Mouse (Mus musculus): Measurements from ENCODE around the gene Chic2.
A peak's percentile ranks its signal among the peaks of the same experiment; 100 is the strongest.

Gene Chic2

DNA sequence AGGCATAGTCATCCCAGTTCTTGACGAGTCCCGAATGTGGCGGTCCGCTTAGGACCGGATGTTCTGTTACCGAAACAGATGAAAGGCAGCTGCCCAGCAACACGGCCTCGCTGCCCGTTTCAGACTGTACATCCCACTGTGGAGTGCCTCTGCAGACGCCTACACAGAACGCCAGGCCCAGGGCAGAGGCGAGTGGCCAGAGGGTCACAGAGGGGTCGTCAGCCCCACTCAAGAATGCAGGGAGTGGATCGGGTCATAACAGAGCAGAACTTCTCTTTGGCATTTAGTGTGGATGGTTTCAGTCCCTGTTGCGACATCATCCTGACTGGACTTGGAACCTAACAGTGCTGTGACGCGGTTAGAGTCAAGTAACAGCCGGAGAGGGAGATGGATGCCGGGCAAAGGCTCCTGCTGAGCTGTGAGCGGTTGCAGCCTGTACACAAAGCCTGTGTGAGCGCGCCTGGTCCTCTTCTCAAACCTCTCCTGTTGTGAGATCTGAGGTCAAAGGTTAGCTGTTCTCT lies 70.5 kb downstream of the Chic2 start:
- DNase-seq = no peak

DNA sequence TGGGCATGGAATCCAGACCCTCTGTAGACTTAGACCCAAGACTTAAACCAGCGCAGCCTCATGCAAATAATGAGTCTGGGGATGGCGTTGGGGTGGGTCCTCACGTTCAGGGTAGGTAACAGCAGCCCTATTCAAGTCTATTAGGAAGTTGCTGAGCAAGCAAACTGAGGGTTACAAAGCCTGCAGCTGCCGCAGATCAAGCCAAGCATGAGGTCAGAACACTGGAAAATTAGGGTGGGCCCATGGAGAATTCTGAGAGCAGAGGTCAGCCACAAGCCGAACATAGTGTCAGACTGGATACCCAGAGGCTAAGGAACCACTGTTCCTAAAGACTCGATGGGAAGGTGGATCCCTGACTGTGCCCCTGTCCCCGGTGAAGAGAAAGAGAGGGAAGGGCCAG lies 73.2 kb downstream of the Chic2 start:
- no peak for DNase-seq

DNA sequence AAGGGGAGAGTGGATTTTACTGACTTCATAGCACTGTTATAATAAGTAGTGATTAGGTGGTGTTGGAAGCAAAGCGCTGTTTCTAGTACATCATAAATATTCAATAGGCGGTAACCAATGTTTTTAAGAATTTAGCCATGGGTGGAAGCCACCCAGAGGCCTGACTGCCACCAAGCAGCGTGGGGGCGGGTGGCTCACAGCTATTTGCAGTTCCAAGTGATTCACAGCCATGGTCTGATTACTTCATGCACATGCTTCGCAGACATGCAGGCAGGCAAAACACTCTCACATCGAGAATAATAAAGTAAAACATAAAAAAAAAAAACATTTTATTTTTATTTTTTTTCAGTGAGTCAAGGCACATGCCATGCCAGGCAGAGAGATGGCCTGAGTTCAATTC lies 75.2 kb downstream of the Chic2 start:
- DNase-seq = no peak

DNA sequence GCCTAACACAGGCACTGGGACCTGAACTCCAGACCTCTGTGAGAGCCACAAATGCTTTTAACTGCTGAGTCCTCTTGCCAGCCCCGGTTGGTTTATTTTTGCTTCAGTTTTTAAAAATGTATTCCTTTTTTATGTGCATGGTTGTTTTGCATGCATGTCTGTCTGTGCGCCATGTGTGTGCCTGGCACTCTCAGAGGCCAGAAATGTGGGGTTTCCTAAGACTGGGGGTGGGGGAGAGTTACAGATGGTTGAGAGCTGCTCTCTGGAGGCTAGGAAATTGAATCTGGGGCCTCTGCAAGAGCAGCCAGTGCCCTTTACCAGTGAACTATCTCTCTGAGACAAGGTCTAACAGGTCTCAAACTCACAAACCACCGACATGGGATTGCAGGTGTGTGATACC lies 76.7 kb downstream of the Chic2 start:
- DNase-seq = no peak

DNA sequence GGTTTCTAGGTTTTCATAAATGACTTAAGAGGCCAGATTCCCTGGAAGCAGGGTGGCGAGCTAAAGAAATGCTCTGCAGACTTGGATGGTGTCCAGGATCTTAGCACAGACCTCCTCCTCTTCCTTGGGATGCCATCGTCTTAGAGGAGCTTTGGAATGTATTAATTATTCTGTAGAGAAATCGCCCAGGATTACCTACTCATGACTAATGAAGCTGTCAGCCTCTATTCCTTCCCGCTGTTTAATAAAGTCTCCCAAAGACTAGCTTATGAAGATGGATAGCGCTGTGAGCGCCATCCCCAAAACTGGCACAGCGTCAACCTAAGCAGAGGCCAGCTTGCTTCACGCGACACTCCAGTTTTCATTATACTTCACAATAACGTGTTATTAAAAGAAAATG lies 77.7 kb downstream of the Chic2 start:
- DNase-seq = no peak

DNA sequence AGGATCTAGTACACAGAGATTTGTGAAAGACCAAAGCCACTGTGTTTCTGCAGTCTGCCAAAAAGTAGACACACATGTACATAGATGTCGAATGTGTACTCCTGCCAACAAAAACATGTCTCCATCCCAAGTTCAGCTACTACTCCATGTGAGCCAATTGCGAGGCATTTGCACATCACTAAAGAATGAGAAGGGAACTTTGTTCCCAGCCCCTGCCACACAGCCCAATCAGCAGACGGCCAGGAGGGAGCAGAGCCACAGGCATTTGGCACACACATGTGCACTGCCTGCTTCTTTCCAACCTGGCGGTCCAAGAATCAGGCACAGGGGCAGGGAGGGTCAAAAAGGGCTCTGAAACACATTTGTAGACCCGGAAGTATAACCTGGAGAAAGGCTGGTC lies 81.8 kb downstream of the Chic2 start:
- DNase-seq = no peak

DNA sequence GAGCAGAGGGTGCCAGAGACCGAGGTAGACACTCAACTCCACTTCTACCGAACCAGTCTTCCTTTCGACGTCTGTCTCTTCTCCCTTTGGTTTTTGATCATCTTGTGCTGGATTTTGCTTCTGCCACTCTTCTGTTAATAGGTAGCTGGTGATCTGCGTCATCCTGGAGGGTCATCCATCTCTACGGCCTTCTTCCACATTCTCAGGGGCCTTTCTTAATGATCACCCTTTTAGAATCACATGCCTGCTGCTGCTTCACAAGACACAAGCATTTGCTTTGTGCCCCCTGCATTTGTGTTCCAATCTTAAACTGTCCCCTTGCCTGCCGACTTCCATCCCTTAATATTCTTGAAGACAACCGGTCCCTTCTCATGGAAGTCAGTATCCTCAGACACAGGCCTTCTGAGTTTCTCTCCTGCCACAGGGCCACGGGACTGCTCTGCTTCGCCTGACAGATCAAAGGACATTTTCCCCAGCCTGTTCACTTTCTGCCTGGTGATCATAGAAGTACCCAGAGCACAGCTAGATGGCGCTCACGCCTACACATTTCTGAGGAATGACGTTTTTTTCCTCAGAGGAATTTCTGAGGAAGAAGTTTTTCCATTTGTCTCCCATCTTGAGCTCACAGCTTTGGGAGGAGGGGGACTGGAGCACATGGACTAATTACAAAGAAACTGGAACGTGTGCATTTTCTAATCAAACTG lies 83.6 kb downstream of the Chic2 start:
- no peak for DNase-seq

DNA sequence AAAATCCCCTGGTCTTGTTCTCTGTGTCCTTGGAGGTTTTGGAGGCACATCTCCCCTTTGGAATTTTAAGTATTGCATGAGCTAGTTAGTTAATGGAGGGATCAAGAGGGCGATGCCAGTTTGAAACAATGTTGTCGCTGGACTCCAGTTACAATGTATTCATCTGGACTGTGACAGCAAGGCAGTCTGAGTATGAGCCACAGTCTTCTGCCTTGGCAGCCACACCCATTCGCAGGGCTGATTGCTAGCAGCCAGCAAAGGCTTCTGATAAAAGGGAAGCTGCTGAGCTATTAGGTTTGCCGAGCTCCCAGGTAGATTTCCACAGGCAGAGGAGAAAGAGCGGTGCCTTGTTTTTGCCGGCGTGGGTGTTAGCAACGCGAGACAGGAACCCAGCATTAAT lies 84.3 kb downstream of the Chic2 start:
- DNase-seq = no peak

DNA sequence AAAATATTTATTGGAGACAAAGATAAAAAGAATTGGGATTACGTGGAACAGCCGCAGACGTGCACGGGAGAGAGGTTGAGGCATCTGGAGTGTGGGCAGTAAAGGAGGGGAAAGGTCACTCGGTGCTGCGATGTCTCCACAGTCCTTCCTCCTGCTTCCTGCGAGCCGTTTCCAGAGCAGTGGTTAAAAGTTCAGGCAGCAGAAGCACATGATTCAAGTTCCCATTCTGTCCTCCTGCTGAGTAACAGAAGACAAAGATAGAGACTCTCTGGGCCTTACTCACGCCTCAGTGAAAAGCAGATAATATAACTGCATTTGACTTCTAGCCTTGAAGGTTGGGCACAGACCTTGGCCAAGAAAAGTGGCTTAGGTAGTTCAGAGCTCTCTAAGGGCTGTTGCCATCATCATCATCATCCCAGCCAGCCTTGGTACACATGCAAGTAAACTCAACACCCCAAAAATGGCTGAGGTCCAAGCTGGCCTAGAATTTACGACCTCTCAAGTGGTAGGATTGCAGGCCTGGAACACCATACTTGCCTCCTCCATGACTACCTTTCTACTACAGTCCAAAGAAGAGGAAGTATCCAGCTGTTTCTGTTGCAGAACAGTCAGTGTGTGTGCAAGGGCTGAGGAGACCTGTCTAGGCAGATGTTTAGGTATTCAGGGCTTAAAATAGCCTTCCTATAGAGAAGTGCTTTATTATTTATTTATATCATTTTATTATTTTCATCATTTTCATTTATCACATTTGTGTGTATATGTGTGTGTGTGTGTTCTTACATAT lies 87.1 kb downstream of the Chic2 start:
- no peak for DNase-seq

DNA sequence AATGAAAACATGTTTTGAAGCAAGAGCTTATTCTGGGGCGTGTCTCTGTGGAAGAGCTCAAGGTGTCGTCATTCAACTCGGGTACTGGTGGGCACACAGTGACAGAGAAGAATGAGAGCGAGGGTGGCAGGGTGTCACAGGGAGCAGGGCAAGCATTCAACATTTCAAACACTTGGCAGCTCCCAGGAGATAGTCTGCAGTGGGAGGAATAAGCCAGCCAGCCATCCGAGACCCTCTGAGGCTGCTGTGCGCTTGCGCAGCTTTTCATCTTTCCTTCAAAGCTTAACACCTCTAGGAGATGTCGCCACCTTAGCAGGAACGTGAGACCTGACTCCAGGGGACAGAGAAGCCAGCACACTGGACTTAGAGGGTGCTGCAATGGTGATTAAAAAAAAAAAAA lies 88.2 kb downstream of the Chic2 start:
- DNase-seq = no peak

DNA sequence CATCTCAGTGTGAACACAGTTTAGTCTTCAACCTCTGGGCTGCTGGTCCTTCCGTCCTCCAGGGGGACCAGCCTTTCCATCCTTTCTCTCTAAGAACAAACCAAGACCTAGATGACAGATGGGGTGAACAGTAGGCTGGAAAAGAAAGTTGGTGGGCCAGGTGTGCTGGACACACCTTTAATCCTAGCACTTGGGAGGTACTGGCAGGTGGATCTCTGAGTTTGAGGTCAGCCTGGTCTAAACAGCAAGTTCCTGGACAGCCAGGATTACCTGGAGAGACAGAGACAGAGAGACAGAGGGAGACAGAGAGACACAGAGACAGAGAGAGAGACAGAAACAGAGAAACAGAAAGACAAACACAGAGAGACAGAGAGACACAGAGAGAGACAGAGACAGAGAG lies 89.0 kb downstream of the Chic2 start:
- no peak for DNase-seq

DNA sequence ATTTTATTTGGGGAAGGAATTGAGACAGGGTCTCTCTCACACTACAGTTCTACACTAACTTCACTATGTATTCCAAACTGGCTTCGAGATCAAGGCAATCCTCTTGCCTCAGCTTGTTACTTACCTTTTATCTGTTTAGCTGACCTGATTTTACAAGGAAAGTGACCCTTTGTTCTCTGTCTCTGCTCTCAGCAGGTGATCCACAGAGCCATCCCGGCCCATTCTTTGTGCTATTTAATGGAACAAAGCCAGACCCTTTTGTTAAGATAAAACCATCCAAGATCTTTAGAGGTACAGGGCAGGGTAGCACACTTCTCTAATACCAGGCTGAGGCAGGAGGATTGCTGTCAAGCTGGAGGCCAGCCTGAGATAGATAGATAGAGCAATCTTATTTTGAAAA lies 91.6 kb downstream of the Chic2 start:
- no peak for DNase-seq

DNA sequence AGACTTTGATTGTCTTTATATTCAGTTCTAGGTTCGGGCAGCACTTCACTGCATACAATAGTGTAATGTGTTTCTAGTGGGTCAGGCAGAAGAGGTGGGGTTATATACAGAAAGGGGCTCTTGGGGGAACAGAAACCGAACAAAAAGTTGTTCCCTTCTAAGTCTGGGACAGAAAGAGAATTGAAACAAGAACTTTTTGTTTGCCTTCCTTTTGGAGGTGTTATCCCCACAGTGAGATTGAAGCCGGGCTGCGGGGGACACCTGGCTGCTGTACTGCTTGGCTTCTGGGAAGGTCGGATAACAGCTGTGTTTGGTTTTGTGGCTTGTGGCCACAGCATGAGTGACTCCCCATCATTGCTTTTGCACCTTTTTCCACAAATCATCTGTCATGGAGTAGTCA lies 93.2 kb downstream of the Chic2 start:
- DNase-seq = no peak

DNA sequence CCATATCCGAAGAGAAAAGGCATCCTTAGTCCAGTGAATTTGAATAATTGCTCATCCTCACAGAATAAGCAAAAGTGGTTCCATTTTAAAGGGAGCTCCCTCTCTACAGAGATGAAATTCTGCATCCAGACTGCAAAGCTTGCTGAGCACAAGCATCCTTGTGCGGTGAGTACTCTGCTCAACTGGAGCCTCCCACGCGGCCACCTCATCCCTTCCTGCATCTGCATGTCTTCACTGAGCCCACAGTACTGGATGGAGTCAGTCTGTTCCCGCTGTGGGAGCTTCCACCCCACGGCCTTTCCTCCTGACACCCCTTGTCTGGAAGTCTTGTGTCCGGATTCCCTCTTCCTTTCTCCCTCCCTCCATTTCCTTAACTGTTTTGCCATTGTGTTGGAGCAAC lies 95.3 kb downstream of the Chic2 start:
- DNase-seq = peak; percentile 13

DNA sequence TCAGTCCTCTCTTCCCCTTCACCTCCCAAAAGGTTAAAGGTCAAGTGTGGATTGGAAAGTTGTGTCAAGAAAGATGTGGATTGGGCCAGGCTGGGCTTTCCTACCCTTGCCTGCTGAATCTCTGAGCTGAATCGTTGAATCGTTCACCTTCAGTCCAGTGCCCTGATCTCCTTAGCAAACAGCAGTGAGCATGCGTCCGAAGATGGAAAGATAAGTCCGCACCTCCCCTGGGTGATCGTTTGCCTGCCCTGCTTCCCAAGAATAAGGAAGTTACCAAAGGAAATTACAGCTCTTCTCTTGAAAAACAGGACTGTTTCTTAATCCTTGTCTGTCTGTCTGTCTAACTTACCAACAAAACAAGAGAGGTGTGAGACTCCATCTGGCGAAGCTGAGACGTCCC lies 96.1 kb downstream of the Chic2 start:
- DNase-seq = no peak
